Mouse (Mus musculus) gastrocnemius, adult 2 months (tissue): ENCODE measurements around the gene Tnfrsf14. TPM values are rescaled to one million over a fixed set of nuclear protein-coding genes. Genes with fewer than 3 reads are reported as not detected.

Experiments
- DNase-seq: peaks from one replicate; pipeline ENCODE4 v3.0.0; 2022
- H3K27ac ChIP-seq: fragments of 200-600 bp; 2 replicates; pipeline ENCODE4 v1.8.1; 2022; ENCODE audit warnings: mild to moderate bottlenecking
- H3K4me3 ChIP-seq: fragments of 200-600 bp; 2 replicates; pipeline ENCODE4 v1.8.1; 2022; ENCODE audit warnings: mild to moderate bottlenecking, moderate library complexity
- CTCF ChIP-seq: fragments of 200-600 bp; IDR thresholded peaks from 2 replicates; pipeline ENCODE4 v1.8.1; 2022; ENCODE audit warnings: antibody characterized with exemption, mild to moderate bottlenecking, moderate library complexity
- intact Hi-C: fragments of 180-260 bp; cut with DNase I; formaldehyde crosslinking; loops from one replicate; pipeline ENCODE4 v1.15.1; 2025
- total RNA-seq, 2 experiments: library from RNA; stranded (reverse); gene quantifications; 2 replicates each; pipeline ENCODE4 v1.2.3; 2021

The Tnfrsf14 gene
- total RNA-seq, 2 experiments from 2014 or later, result 1.1 to 2.5 TPM

- DNase-seq, result peak; percentile 41
Observed at GRCm38 (mm10) chr4:154960690-154961225, 32.4 kb upstream of the Tnfrsf14 start, which contains the start of gene Hes5. Gene Hes5, plus strand, starts transcription at chr4:154960923.

GRCm38 (mm10) chr4:154960021-154960689, 31.8 kb upstream of the Tnfrsf14 start:
- H3K27ac ChIP-seq, result no peak overlapping the region
- peak overlapping the region; percentile 82 for H3K4me3 ChIP-seq
- peak; percentile 13 for DNase-seq
- no peak for TF ChIP-seq CTCF
- intact Hi-C loops, result loop anchor here (5.0 kb wide), 2 partner anchors 83 to 107 kb away; partner anchors contain the start of gene Pex10

More at GRCm38 (mm10) chr4:154960690-154961225, 32.4 kb upstream of the Tnfrsf14 start, which contains the start of gene Hes5:
- peak within 1 kb of the TSS; percentile 82 for H3K4me3 ChIP-seq
- intact Hi-C loops, result loop anchor here (5.0 kb wide), 2 partner anchors 83 to 107 kb away; partner anchors contain the start of gene Pex10
- peak within 1 kb of the TSS; percentile 40 for H3K27ac ChIP-seq
- TF ChIP-seq CTCF, result no peak

DNA sequence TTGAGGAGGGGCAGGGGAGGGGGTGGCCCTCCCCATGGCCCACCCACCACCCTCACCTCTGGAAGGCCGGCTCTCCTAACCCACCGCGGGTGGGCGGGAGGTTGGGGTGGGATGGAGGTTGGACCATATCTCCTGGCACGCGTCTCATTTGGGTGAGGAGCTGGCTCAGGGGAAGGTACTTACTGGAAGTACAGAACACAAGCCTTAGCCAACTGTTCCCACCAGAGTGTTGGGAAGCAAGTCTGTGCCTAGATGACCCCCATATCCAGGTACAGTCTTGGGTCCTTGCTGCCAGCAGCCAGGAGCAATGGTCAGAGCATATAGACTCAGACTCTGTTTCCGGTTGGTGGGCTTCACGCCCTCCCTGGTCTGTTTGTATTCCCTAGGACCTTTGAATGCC, 30.3 kb upstream of the Tnfrsf14 start:
- DNase-seq, result peak; percentile 10
- TF ChIP-seq CTCF, result no peak
- intact Hi-C loops, result no loop called here
- Histone ChIP-seq H3K27ac (no peak overlapping the region), H3K4me3 (no peak overlapping the region)

DNA sequence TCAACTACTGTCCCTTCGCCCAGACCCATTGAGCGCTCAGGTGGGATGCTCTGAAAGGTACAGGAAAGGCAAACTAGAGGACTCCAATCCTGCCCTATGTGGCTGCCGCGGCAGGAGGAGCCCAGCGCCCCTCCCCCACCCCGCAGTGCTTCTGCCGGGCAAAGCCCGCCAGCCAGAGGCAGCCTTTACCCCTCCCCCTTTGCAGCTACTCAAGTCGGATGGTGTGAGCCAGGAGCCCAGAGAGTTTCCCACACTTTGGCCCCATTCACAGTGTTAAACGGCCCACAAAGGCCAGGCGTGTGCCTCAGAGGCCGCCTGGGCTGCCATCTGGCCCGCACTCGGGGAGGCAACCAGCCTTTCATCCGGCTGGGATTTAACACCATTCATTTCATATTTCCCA, 29.8 kb upstream of the Tnfrsf14 start:
- TF ChIP-seq CTCF, result no peak
- Histone ChIP-seq H3K27ac (no peak overlapping the region), H3K4me3 (no peak overlapping the region)
- intact Hi-C loops, result no loop called here
- peak; percentile 49 for DNase-seq

- H3K27ac ChIP-seq, result no peak overlapping the region
- DNase-seq, result no peak
- H3K4me3 ChIP-seq, result no peak overlapping the region
- no peak for TF ChIP-seq CTCF
- intact Hi-C loops, result no loop called here
Observed at GRCm38 (mm10) chr4:154957289-154957993, 29.1 kb upstream of the Tnfrsf14 start.

DNA sequence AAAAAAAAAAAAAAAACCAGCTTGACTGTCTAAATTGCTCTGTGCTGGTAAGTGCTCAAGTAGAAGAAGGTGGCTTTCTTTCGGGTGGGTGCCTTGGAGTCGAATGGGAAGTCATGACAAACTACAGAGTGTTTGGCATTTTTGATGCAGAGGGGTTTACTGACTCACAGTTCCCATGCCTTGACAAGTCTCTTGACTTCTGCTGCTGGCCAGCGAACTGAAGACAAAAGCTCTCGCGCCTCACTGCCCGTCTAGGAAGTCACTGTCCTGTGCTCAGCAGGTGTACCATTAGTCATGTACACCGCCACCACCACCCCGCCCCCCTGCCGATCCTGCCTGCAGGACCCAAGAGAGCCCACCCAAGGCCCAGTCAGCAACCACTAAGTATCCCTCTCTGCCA, 28.2 kb upstream of the Tnfrsf14 start:
- H3K4me3 ChIP-seq, result no peak overlapping the region
- no peak overlapping the region for H3K27ac ChIP-seq
- no peak for TF ChIP-seq CTCF
- intact Hi-C loops, result no loop called here
- DNase-seq, result no peak

DNA sequence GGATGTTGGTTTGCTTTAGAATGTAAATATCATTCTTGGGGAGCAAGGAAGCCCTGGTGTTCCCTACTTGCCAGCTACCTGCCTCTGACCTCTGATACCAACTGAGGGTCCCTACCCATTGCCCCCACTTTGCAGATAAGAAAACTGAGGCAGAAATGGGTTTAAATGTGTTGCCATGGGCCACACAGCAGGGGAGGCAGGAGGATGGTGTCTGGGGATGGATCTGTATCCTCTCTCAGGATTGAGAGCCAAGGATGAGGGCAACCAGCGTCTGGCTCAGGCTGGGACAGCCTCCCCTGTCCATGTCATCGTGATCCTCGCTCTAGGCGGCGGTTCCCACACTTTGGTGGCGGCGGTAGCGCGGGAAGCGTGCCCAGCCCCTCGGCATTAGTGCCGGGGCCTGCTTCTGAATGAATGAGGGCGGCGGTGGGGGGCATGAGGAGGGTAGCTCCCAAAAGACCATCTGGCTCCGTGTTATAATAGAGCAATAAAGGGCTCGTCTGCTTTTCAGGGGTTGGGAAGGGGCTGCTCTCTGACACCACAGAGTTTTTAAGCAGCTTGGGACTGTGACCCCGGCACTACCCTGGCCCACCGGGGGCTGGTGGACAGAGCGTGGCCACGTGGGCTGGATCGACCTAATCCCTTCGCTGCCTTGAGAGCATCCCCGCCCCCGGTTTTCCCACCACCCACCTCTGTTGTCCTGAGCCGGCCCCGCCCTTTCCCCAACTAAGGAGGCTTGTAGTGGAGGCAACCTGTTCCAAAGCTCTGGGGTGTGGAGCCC, 24.3 kb upstream of the Tnfrsf14 start:
- DNase-seq, result no peak
- Histone ChIP-seq H3K27ac (no peak overlapping the region), H3K4me3 (no peak overlapping the region)
- TF ChIP-seq CTCF, result no peak
- intact Hi-C loops, result no loop called here

GRCm38 (mm10) chr4:154949589-154949982, 21.2 kb upstream of the Tnfrsf14 start:
- intact Hi-C loops, result no loop called here

DNA sequence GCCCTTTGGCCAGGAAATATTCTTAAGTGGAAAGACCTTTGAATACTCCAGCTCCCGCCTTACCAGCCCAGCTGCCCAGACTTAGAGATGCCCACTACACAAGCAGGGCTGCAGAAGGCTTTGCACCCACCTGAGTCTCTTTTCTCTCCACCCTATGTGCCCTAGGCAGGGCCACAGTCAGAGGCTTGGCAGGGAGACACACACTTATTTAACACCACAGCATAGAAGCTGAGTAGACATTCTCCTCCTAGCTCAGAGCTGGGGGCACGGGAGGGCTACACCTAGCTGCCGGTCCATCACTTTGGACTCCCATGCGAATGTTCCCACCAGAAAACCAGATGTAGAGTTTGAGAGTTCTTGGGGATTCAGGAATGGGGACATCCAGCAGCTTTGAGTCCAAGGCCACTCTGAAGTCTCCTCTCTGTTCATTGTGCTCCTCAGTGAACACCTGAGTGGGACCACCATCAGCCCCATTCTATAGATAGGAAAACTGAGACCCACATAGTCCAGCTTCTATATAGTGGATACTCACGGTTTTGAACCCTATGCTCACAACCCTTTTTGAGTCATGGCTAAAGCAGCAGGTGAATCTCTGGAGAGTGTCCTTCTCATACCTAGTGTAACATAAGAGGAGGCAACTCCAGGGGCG, 20.7 kb upstream of the Tnfrsf14 start:
- no peak for DNase-seq
- no peak overlapping the region for H3K4me3 ChIP-seq
- no peak for TF ChIP-seq CTCF
- intact Hi-C loops, result no loop called here
- no peak overlapping the region for H3K27ac ChIP-seq

More at GRCm38 (mm10) chr4:154949589-154949982, 21.2 kb upstream of the Tnfrsf14 start:
- DNase-seq, result no peak
- no peak overlapping the region for H3K27ac ChIP-seq
- no peak overlapping the region for H3K4me3 ChIP-seq
- TF ChIP-seq CTCF, result no peak

DNA sequence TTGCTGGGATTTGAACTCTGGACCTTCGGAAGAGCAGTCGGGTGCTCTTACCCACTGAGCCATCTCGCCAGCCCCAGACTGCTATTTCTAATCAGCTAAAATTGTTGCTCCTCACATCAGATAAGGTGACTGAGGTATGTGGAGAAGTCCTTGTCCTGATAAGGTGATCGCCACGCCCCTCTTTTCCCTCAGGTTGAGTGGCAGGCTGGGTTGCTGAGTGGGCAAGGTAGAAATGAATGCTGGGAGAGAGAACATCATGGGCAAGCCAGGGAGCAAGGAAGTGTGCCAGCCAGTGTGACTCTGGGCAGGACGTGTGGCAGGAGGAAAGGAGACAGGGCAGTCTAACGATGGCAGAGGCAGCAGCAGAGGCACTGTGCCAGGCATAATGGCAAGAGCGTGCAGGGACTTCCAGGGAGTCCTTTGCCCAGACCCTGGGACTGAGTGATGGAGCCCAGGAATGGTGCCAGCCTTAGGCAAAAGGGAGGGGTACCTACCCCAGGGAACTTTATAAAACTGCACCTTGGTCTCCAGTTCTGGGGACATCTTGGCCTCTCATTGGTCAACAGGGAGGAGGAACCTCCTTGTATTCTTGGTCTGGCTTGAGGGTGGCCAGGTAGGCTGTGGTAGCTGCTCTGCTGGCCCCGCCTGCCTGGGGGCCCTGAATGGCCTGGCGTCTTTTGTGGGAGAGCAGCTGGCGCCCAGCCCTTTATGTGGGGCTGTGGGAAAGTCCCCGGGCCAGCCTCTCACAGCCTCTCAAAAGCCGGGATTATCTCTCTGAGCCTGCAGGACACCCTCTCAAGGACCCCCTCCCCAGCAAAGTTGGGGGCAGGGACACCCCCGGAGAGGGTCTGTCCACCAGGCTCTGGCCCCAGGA, 19.9 kb upstream of the Tnfrsf14 start:
- no peak for DNase-seq
- Histone ChIP-seq H3K4me3 (no peak overlapping the region), H3K27ac (no peak overlapping the region)
- TF ChIP-seq CTCF, result no peak
- intact Hi-C loops, result no loop called here

- peak overlapping the region; percentile 58 for H3K4me3 ChIP-seq
- peak; percentile 80 for DNase-seq
- peak overlapping the region; percentile 58 for H3K27ac ChIP-seq
- intact Hi-C loops, result no loop called here
- TF ChIP-seq CTCF, result no peak
Observed at GRCm38 (mm10) chr4:154946319-154946718, 18.0 kb upstream of the Tnfrsf14 start.
